Mouse (Mus musculus) C2C12 (cell line): ENCODE results near the gene Coro2b. TPM values are rescaled to one million over a fixed set of nuclear protein-coding genes. Genes with fewer than 3 reads are reported as not detected.

Source experiments
- H3K27me3 ChIP-seq: one replicate; pipeline ENCODE4 v1.6.1; 2011; ENCODE audit not compliant: control insufficient read depth, insufficient read depth, insufficient read length
- H3K36me3 ChIP-seq: one replicate; pipeline ENCODE4 v1.6.1; 2011; ENCODE audit not compliant: control insufficient read depth, insufficient read depth
- H3K4me3 ChIP-seq: one replicate; pipeline ENCODE4 v1.5.1; 2011; ENCODE audit warnings: mild to moderate bottlenecking, control low read depth; ENCODE audit not compliant: poor library complexity, insufficient read depth, severe bottlenecking
- H3K79me2 ChIP-seq: one replicate; pipeline ENCODE4 v1.6.1; 2011; ENCODE audit not compliant: control insufficient read depth, insufficient read depth
- H3K79me3 ChIP-seq: one replicate; pipeline ENCODE4 v1.6.1; 2011; ENCODE audit warnings: low read depth, control low read depth
- H3ac ChIP-seq: one replicate; pipeline ENCODE3; 2011; ENCODE audit warnings: low read depth; ENCODE audit not compliant: control insufficient read depth, insufficient read length
- CEBPB ChIP-seq: IDR thresholded peaks from one replicate; pipeline ENCODE4 v1.6.1; 2011; ENCODE audit warnings: low read depth, mild to moderate bottlenecking, control low read depth, moderate library complexity
- CTCF ChIP-seq: IDR thresholded peaks from one replicate; pipeline ENCODE4 v1.5.1; 2011; ENCODE audit not compliant: control insufficient read depth, insufficient read depth, insufficient read length
- FOSL1 ChIP-seq: IDR thresholded peaks from one replicate; pipeline ENCODE4 v1.8.0; 2011; ENCODE audit warnings: mild to moderate bottlenecking, low read length; ENCODE audit not compliant: poor library complexity, insufficient read depth, severe bottlenecking
- MAX ChIP-seq: IDR thresholded peaks from one replicate; pipeline ENCODE4 v1.6.1; 2011; ENCODE audit warnings: mild to moderate bottlenecking, control low read depth
- MYOD1 ChIP-seq: IDR thresholded peaks from one replicate; pipeline ENCODE4 v1.6.1; 2011; ENCODE audit warnings: low read depth; ENCODE audit not compliant: control insufficient read depth, insufficient read length
- MYOG ChIP-seq: IDR thresholded peaks from one replicate; pipeline ENCODE4 v1.6.1; 2011; ENCODE audit not compliant: control insufficient read depth, insufficient read length; ENCODE audit errors: extremely low read depth
- USF1 ChIP-seq: IDR thresholded peaks from one replicate; pipeline ENCODE4 v1.6.1; 2011; ENCODE audit warnings: low read depth, mild to moderate bottlenecking, control low read depth, moderate library complexity
- polyA plus RNA-seq: library from polyadenylated mRNA; unstranded; fragments of >200 nt; fragmentation: generic; extraction: Trizol; gene quantifications from one replicate; pipeline ENCODE4 v1.2.1, GENCODE M21; 2012; ENCODE audit warnings: missing spikeins

Coro2b gene
- polyA plus RNA-seq, 1 experiment, result 9.9 TPM

GRCm38 (mm10) chr9:62531459-62532275, 5.2 kb downstream of the Coro2b start:
- Histone ChIP-seq H3K4me3 (no peak overlapping the region), H3K27me3 (no peaks in the 10 kb centered on the region), H3K36me3 (no peaks in the 10 kb centered on the region), H3K79me2 (no peaks in the 10 kb centered on the region), H3K79me3 (no peaks in the 10 kb centered on the region), H3ac (peak overlapping the region; percentile 32)
- TF ChIP-seq MYOG (no peak), CEBPB (peak; percentile 8), MYOD1 (peak; percentile 63), USF1 (no peak), FOSL1 (no peak)

- Histone ChIP-seq H3K36me3 (no peaks in the 10 kb centered on the region), H3K4me3 (no peak overlapping the region), H3K79me2 (no peaks in the 10 kb centered on the region), H3K79me3 (no peaks in the 10 kb centered on the region), H3K27me3 (no peaks in the 10 kb centered on the region), H3ac (no peak overlapping the region)
- TF ChIP-seq MYOD1 (no peak), MAX (no peak), MYOG (no peak), CEBPB (no peak), FOSL1 (no peak), USF1 (no peak), CTCF (no peak)
Measured at GRCm38 (mm10) chr9:62528527-62528926, 8.3 kb downstream of the Coro2b start.

GRCm38 (mm10) chr9:62526858-62527257, 10.0 kb downstream of the Coro2b start:
- H3K36me3 ChIP-seq, result no peaks in the 10 kb centered on the region
- H3K79me3 ChIP-seq, result no peaks in the 10 kb centered on the region
- TF ChIP-seq MYOG (no peak), USF1 (no peak), FOSL1 (no peak), MYOD1 (no peak), MAX (no peak), CEBPB (no peak), CTCF (no peak)
- no peaks in the 10 kb centered on the region for H3K79me2 ChIP-seq
- H3K27me3 ChIP-seq, result no peaks in the 10 kb centered on the region
- no peak overlapping the region for H3ac ChIP-seq
- H3K4me3 ChIP-seq, result no peak overlapping the region

- Histone ChIP-seq H3K27me3 (no peaks in the 10 kb centered on the region), H3K4me3 (no peak overlapping the region), H3K79me3 (no peaks in the 10 kb centered on the region), H3ac (no peak overlapping the region), H3K79me2 (no peaks in the 10 kb centered on the region), H3K36me3 (no peaks in the 10 kb centered on the region)
- TF ChIP-seq CEBPB (no peak), MYOG (no peak), CTCF (no peak), MAX (no peak), FOSL1 (no peak), USF1 (no peak), MYOD1 (no peak)
Measured at GRCm38 (mm10) chr9:62526451-62526850, 10.4 kb downstream of the Coro2b start.

GRCm38 (mm10) chr9:62524761-62525308, 12.0 kb downstream of the Coro2b start:
- no peak for TF ChIP-seq MAX
- no peak for TF ChIP-seq CEBPB
- no peak for TF ChIP-seq CTCF
- no peak for TF ChIP-seq MYOD1
- TF ChIP-seq FOSL1, result no peak
- no peak for TF ChIP-seq USF1
- no peak for TF ChIP-seq MYOG
- Histone ChIP-seq H3K4me3 (no peak overlapping the region), H3ac (no peak overlapping the region)

More at GRCm38 (mm10) chr9:62524761-62525308, 12.0 kb downstream of the Coro2b start:
- Histone ChIP-seq H3K79me3 (no peaks in the 10 kb centered on the region), H3K27me3 (no peaks in the 10 kb centered on the region), H3K79me2 (no peaks in the 10 kb centered on the region), H3K36me3 (no peaks in the 10 kb centered on the region)
